Mouse (Mus musculus) left cerebral cortex, adult 11 months (tissue): ENCODE measurements around the gene Sema5a.

Source experiments
- DNase-seq: peaks from one replicate; pipeline ENCODE4 v3.0.0; 2022; ENCODE audit warnings: low spot score

Gene Sema5a

DNA sequence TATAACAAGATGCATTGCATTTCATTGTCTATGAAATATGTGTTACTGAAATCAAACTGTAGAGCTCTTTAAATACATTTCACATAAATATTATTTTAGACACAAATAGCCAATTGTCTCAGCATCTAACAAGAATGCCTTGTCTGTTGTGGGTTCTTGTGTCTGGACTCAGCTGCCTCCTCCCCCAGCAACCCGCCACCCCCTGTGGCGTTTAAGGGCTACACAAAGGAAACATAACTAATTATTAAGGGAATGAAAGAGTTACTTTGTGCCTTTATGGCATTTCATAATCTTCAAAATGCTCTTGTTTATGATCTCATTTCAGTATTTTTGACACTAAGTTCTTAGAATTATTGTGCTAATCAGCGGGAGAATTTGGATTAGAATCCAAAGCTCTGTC, 298.6 kb downstream of the Sema5a start:
- no peak for DNase-seq

DNA sequence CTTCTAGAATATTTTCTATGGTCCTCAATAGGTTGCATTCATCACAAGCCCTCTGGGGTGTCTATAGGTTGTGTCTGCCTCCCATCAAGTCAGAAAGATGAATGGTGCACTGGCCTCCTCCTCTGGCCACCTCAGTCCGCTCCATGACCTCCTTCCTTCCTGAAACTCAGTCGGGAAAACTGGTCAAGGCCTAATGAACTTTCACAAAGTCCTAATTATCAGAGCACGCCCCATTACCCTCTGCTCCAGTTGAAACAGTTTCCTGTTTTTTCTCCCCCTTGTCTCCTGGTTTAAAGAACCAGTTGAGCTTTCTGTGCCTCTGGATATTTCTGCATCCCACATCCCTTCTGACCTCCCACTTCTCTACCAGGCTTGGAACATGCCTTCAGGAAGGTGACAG, 300.8 kb downstream of the Sema5a start:
- no peak for DNase-seq

DNA sequence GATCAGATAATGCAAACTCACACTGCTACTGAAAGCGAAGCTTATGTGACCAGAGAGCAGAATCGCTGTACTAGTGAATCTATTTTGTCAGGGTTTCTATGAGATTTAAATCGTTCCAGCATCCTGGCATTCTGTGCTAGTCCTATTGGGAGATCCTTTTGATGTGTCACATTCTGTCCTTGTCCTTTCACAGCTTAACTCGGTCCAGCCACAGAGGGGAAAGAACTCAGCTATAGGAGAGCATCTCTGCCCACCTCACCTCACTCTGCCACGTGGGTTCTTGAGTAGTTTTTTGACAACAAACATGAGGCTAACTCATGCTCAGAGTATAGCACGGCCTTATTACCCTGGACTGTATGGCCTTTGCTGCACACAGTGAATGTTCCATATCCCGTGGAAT, 302.1 kb downstream of the Sema5a start:
- DNase-seq, result no peak

DNA sequence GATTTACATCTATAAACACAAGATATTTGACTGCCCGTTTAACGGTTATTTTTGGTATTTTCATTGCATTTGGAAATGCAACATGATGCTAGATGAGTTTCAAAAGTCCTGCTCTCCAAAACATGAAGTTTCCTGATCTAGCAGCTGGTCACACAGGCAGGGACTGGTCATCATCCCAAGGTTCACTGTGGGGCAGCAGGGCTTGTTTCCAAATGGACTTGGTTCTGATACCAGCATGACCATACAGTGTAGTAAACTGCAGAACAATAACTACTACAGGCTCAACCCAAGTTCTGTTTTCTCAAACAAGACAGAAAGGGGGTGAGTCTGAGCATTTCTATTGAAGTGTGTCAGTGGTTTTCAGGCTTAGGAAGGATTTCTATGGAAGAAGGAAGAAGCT, 314.3 kb downstream of the Sema5a start:
- no peak for DNase-seq

DNA sequence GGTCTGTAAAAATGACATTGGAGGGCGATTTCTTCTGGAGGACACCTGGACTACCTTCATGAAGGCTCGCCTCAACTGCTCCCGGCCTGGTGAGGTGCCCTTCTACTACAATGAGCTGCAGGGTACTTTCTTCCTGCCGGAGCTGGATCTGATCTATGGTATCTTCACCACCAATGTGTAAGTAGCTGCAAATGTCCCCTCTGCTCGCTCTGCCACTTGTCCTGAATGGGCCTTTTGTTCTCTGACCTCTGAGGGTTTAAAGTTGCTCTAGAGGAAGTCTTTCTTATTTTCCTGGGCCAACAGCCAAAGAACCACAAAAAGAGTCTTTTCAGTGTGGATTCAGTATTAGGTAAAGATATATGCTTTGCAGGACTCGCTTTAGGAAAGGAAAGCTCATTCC, 318.0 kb downstream of the Sema5a start:
- no peak for DNase-seq

DNA sequence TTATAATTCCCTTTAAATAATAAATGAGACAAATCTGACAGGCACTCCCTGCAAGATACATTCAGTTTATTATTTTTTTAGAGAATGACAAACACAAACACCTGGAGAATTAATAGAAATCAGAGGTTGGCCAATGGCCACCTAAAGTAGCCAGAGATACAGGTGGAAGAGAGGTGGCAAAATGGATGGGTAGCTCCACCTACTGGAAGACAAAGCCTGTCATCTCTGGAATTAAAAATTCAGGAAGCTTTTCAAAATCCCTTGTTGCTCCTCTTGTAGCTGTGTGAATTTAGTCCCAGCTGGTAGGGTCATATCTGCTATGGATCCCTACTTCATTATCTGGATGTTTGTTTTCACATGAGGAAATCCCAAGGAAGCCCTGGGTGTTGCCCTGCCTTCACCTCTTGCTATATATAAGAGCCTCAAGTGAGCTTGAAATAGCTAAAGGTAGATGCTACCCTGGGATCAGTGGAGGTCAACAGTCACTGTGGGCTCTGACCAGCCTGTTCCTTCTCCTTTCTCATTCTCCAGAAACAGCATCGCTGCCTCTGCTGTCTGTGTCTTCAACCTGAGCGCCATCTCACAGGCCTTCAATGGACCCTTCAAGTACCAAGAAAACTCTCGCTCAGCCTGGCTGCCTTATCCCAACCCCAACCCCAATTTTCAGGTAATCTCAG, 323.7 kb downstream of the Sema5a start:
- no peak for DNase-seq

DNA sequence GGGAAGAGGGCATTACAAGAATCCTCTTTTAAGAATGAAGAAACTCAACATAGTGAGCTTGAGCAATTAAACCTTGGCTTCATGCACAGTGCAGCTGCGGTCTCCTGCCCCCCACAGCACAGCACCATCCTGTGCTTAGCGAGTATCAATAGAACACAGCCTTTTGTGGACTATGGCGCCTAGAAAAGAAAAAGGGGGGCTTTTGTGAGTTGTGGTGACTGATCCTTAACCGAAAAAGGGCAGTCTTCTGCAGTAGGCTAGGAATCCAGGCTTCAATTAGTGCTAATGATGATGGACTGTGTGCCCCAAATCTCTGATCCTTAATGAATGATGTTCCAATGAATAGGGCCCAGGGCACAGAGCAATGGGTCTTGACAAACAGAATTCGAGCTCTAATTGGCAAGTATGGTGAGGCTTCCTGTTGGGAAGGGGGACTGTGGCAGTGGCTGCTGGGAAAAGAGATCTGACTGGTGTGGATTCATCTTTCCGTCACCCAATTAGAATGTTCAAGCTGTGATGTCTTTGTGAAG, 324.3 kb downstream of the Sema5a start:
- DNase-seq, result peak; percentile 2

DNA sequence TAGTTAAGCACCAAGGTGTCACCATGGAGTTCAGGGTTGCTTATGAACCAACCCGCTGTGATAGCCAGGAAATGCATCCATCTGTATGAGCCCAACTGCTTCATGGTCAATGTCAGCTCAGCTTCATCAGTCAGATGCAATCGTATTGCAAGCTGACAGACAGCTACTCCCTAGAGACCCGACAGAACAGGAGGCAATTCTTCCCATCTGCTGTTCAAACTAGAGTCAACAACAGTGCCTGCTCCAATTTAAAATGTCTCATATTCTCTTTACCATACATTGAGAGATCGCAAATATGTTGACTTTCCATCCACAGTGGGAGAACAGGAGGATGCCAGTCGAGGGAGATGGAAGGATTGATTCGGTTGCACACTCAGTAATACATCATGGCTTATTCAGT, 329.7 kb downstream of the Sema5a start:
- DNase-seq, result no peak

DNA sequence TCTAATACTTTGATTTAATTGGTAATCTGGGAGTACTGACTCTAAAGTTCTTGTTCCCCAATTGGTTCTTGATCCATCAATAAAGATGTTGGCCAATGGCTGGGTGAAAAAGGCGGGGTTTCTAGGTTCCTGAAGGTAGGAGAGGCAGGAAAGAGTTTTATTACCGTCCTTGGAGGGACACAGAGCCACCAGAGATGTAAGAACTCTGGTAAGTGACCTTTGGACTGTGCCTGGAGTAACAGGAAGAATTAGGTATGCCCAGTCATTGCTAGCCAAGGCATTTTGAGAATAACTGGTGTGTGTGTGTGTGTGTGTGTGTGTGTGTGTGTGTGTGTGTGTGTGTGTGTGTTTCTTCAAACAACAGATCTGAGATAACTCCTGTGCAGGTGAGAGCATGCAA, 330.6 kb downstream of the Sema5a start:
- no peak for DNase-seq

DNA sequence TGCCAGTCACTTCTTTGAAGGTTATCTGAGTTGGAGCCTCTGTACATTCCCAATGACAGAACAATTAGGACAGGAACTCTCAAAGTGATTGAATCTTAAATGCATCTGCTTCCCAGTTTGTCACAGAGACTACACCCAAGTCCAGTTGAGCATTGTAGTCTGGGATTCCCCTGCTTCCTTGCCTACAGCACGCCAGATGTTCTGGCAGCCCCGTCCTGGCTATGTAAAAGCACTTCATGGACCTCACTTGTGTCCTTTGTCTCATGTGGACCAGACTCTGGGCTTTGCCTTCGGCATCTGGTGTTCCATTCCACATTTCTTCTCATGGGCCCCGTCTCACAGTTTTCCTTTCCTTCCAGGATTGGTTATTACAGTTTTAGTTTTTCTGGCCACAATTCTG, 334.7 kb downstream of the Sema5a start:
- DNase-seq, result no peak

DNA sequence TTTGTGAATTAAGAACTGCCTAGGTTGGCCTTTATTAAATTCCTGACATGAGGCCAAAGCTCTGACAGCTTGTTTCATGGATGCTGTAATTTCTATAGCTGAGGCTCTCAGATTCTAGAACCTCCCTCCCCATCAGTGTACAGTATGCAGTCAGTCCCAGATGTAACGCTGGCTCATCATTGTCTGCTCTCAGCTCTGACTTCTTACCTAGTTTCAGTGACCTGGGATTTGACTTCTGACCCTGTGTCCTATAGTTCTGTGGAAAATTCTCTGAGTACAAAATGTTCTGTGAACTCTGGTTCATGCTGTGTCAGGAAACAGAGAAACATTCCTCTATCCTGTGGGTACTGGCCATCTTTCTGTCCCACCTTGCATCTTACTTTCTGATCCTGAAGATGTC, 346.0 kb downstream of the Sema5a start:
- no peak for DNase-seq

DNA sequence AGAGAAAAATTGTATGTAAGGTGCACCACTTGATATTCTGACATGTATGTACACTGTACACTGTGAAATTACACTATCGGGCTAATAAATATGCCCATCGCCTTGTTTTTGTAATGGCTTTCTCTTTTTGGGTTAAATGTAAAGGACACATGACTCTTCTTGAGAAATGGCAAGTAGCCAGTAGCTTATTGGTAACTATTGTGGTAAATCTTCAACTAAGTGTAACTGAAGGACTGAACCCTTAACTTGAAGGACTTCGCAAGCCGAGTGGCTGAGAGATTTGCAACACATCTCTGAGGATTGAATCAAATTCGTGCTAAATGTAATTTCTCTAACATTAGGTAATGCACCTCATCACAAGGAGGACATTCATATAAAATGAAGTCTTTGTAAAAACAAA, 349.1 kb downstream of the Sema5a start:
- no peak for DNase-seq

DNA sequence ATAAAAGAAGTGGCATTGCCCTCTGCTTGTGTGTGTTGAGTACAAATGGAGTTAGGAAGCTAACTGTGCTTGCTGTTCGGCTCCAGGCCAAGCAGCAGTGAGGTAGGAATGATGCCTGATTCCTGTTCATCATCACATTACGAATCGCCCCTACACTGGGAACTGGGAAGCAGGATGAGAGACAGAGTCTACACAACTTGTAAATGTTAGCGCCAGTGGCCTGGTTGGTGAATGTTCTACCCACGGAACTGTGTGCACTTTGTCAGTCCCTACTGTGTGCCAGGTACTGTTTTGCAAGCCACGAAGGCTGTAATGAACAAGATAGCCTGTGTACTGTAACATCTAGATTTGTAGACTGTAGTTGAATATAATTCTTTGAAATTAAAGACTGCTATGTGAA, 352.0 kb downstream of the Sema5a start:
- no peak for DNase-seq

DNA sequence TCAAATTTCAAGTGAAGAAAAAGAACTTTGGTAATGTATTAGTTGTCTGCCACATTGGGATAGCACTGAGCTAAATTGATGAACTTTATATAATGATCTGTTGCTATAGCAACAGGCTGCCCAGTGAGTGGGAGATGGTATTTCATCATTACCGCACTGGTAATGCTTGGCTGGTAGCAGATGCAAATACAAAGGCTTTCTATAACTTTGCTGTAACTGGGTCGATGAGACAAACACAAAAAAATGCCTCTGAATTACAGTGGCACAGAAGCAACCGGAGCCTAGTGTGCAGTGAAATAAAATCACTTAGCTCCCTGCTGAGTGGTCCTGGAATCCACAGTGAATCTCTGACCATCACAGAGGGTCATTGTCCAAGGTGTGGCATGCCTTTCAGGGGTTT, 352.6 kb downstream of the Sema5a start:
- no peak for DNase-seq

DNA sequence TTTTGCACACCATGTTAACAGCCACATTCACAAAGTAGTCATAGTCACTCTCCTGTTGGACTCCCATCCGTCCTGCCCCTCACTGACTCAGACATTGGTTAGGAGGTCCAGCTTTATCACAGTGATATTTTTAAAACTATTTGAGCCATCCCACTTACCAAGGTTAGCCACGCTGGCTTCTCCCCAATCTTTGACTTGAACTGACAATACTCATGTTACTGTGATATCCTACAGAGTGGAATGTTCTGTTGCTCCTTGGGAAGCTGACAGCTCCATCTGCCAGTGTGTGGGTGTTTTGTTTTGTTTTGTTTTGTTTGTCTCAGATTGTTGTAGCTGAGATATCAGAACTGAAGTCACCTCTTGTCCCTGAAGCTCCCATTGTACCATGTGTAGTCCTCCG, 362.6 kb downstream of the Sema5a start:
- DNase-seq, result no peak

DNA sequence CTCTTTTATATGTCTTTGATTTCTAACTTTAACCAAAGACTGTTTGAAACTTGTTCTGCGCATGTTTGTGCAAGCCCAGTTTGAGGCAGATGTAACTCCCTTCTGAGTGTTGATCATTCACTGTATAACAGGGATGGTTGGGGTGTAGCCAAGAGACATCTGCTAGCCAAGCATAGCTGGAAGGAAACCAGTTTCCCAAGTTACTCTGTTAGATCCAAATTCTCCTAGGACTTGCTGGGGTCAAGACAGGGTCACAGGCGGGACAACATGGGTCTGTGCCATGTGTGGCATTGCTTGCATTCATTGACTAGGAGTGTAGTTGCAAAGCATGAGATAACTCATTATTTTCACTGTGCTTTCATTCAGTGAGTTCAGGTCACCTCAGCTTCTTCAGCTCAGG, 366.2 kb downstream of the Sema5a start:
- DNase-seq, result no peak

DNA sequence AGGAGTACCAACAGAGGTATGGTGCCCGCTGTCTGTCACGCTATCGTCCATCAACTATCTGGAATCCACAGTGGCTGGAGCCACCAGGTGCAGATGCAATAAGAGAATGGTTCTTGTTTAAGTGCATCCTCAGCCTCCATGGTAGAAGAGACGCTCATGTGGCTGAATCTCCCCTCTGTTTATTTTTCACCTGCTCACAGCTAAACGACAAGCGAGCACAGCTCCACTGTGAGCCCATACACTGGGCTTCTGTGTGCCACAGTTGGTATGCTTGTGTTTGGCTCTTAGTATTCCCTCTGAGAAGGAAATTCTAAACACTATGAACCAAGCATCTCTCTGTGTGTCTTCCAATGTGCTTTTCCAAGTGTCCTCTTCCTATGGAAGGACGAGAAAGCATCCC, 366.6 kb downstream of the Sema5a start:
- DNase-seq, result no peak

DNA sequence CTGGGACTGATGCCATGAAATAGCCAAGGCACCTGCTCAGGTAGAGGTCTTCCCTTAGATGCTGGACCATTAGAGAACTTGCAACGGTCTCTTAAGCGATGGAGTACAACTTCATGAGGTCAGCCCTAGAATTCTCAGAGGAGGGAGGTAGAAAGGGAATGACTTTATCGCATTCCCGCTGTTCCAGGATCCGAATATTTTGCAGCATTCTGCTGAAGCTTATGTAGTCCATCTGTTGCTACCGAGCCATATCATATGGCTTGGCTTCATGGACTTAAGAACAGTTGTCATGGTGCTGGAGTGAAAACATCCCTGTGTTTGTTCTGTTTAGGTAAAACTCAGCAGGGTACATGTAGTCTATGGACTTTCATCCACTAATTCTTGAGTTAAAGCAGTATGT, 369.1 kb downstream of the Sema5a start:
- DNase-seq, result no peak

DNA sequence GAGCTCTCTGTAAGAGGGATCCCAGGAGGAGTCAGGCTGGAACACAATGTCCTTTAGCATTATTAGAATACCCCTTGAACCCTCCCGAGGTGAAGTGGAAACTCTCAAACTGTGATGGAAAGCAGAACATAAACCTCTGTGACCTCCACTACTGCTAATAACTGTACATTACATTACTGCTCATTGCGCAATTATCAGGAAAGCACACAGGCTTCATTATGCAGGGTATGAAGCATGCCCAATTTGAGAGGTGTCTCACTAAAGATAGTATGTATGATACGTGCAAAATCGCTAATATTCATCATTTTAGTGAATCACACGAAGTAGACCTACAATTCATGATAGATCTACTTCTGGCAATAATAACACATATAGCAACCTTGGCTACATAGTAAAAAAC, 371.2 kb downstream of the Sema5a start:
- DNase-seq, result no peak

DNA sequence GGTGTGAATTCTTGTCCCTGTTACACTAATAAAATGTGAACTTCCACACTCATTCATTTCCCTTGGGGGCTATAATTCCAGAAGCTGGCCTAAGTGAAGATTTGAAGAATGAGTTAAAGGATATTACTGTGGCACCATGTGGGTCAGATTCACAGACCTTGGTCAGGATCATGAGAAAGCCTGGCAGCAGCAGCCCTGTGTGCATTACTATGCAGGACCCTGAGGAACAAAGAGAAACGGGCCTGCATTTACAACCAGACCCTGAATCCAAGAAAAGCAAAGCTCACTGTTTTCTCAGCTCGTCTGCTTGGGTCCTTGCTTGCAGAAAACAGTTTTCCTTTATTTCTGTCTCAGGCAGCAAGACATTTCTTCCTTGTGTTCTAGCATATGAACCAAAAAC, 374.6 kb downstream of the Sema5a start:
- DNase-seq, result no peak

DNA sequence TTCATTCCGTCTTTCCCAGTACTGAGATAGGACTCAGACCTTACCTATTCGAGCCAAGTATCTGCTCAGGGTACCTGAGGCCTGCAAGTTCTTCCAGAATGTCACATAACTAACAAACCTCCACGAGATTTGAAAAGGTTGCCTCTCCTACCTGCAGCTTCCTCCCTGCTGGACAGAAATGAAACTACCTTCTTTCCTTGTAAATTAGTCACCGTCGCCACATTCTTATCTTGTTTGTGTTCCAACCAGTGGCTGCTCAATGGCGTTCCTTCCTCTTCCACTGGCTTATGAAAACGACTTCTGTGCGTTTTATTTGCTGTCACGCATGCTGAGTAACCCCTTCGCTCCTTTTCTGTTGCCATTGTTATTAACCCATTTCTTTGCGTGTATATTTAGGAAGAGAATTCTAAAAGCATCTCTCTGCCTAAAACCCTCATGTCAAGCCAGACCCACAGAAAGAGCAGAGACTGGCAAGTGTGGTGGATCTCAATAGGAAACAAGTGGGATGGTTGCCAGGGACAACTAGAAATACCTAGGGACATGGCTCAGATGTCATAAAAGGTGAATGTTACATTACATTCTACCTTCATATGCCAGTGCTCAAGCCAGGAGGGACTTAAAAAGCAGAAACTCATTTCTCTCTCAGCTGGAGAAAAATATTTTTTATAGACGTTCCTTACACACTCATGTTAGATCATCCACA, 378.6 kb downstream of the Sema5a start:
- DNase-seq, result no peak

DNA sequence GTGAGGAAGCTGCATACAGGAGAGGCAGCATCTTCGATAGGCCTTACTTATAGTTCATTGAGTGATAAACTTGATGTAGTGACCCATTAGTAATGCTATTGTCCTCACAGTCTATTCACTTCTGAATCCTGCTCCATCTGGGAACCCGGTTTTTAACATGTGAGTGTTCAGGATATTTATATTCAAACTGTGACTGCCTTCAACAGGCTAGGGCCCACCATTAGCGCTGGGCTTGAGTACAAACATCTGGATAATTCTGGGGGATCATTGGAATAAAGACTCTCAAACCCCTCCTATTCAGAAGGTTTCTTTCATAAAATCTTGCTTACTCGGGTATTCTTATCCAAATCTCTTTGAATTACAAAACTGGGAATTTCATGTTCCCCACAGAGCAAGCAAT, 379.5 kb downstream of the Sema5a start:
- no peak for DNase-seq

DNA sequence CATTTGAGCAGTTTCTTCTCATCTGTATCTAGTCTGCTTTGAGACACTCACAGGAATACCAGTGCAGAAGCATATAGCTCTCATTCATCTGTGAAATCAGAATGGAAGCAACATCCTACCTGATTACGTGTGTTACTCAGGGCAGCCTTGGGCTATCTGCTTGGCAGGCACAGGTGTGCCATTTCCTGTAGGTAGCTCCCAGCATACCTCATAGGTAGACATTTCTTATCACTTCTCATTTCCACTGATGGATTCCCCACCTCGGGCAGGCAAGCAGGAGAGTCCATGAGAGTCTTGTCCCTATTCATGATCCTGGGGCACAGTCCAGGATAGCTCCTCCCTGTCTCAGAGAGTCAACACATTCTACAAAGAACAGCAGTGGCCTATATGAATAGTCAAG, 381.4 kb downstream of the Sema5a start:
- DNase-seq, result no peak

DNA sequence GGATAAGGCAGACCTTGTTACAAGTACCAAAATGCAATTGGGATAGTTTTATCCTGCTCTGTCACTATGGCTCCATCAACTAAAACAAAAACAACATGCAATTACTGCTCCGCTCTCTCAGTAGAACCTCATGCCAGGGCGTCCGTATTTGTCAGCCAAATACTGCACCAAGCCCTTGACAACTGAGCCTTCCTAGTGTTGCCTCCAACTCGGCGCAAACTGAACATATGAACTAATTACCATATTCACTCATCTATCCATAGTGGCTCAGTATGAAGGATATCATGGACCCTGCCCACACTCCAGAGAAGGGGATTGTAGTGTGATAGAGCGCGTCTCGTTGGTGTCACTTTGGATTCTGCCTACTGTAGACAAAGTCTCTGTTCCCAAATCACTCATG, 389.1 kb downstream of the Sema5a start:
- no peak for DNase-seq
